Mouse (Mus musculus): ENCODE data around the gene Npepl1.

- TF ChIP-seq POLR2A (IDR thresholded peaks at IDR 0.05; ENCODE audit: borderline replicate concordance, low read depth, low read length) (no peak), CTCF (IDR thresholded peaks at IDR 0.05; ENCODE audit: low read depth, low read length) (no peak)
These were observed 6.6 kb upstream of the Npepl1 start for GRCm38 (mm10) chr2:174103527-174103926.

Measured in bone marrow macrophage, adult 2 months (primary cell).